Mouse (Mus musculus) liver, adult 2 months (tissue): ENCODE measurements around the gene Smyd1. TPM values are rescaled to one million over a fixed set of nuclear protein-coding genes. Genes with fewer than 3 reads are reported as not detected.
A peak's percentile ranks its signal among the peaks of the same experiment; 100 is the strongest.

Experiments used
- DNase-seq: peaks from one replicate; pipeline ENCODE4 v3.0.0-alpha.2; 2011; ENCODE audit warnings: low read depth, low spot score; ENCODE audit errors: extremely low read depth
- H3K27ac ChIP-seq: fragments of 200-500 bp; replicated peaks from 2 replicates; pipeline ENCODE4 v1.5.1; 2012; ENCODE audit warnings: low read depth, mild to moderate bottlenecking, control low read depth, inconsistent platforms, low read length; ENCODE audit not compliant: insufficient read depth
- H3K27me3 ChIP-seq: fragments of 200-500 bp; 2 replicates; pipeline ENCODE4 v1.6.1; 2012; ENCODE audit warnings: mild to moderate bottlenecking, moderate library complexity, low read length, inconsistent platforms; ENCODE audit not compliant: control insufficient read depth, insufficient read depth
- H3K36me3 ChIP-seq: fragments of 200-500 bp; 2 replicates; pipeline ENCODE4 v1.6.1; 2012; ENCODE audit warnings: low read length, inconsistent platforms; ENCODE audit not compliant: control insufficient read depth, insufficient read depth
- H3K4me1 ChIP-seq: fragments of 200-500 bp; 2 replicates; pipeline ENCODE4 v1.6.1; 2011; ENCODE audit warnings: low read length; ENCODE audit not compliant: control insufficient read depth, insufficient read depth
- H3K4me3 ChIP-seq: fragments of 200-500 bp; 2 replicates; pipeline ENCODE4 v1.5.1; 2011; ENCODE audit warnings: low read depth, mild to moderate bottlenecking, control low read depth, low read length, moderate library complexity; ENCODE audit not compliant: insufficient read depth
- H3K79me2 ChIP-seq: fragments of 200-500 bp; 2 replicates; pipeline ENCODE4 v1.6.1; 2012; ENCODE audit warnings: inconsistent platforms, mild to moderate bottlenecking, low read length, moderate library complexity; ENCODE audit not compliant: control insufficient read depth, insufficient read depth
- H3K9ac ChIP-seq: fragments of 200-500 bp; 2 replicates; pipeline ENCODE4 v1.6.1; 2012; ENCODE audit warnings: low read depth, mild to moderate bottlenecking, control low read depth, inconsistent platforms, low read length
- CTCF ChIP-seq: fragments of 200-500 bp; IDR thresholded peaks from 2 replicates; pipeline ENCODE4 v1.5.1; 2011; ENCODE audit warnings: low read depth, low read length, control low read depth
- POLR2A ChIP-seq: fragments of 200-500 bp; IDR thresholded peaks from 2 replicates; pipeline ENCODE4 v1.6.1; 2011; ENCODE audit warnings: low read length, control low read depth; ENCODE audit not compliant: insufficient read depth; ENCODE audit errors: extremely low read depth
- WGBS: fragments of 180-500 bp; shearing (Covaris S2); methylation state at CpG from one replicate; pipeline ENCODE4 v1.1.7; 2018; 5-methylcytosine and 5-hydroxymethylcytosine counted together
- polyA plus RNA-seq: library from polyadenylated mRNA; depleted of rRNA; stranded (reverse); fragments of >200 nt; gene quantifications from 2 replicates; pipeline ENCODE4 v1.2.3, GENCODE M21; 2012
- total RNA-seq: library from RNA; depleted of rRNA; stranded (reverse); fragments of >200 nt; gene quantifications from 2 replicates; pipeline ENCODE4 v1.2.3, GENCODE M21; 2014

Smyd1 gene
- total and polyA plus RNA-seq, 2 experiments = 1.5 to 3.7 TPM

GRCm38 (mm10) chr6:71322491-71322921 is 473 bp upstream of the Smyd1 start, which contains the start of gene Cd8b1:
Gene Cd8b1, plus strand, starts transcription at chr6:71322788.
- no peaks in the 10 kb centered on the region for H3K79me2 ChIP-seq
- WGBS = 82% methylated on average over 7 of the region's 7 CpGs
- H3K4me1 ChIP-seq = no peaks in the 10 kb centered on the region
- no peak within 1 kb of the TSS for H3K4me3 ChIP-seq
- H3K27ac ChIP-seq = no peak within 1 kb of the TSS
- H3K27me3 ChIP-seq = no peaks in the 10 kb centered on the region
- no peak within 1 kb of the TSS for H3K9ac ChIP-seq
- H3K36me3 ChIP-seq = no peaks in the 10 kb centered on the region
- TF ChIP-seq CTCF (no peak), POLR2A (no peak)
- DNase-seq = no peak

DNA sequence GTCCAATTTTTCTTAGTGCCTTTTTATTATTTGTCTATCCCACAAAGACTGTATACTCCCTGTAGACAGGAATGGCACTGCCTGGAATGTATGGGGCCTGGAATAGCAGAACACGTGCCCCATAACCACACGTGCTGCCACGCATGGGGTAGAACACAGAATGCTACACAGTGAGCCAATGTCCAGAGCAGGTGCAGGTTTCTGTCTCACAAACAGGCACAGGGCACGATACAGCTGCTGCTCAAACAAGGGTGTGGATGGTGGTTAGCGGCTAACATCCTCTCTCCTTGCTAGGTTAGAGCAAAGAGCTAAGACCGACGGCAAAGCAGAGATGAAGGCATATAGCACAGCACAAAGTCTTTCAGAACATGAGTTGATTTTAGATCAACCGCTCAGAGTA is 14.5 kb downstream of the Smyd1 start:
- H3K79me2 ChIP-seq = no peaks in the 10 kb centered on the region
- no peaks in the 10 kb centered on the region for H3K36me3 ChIP-seq
- no peak overlapping the region for H3K4me3 ChIP-seq
- WGBS = 85% methylated on average over 8 of the region's 8 CpGs
- DNase-seq = no peak
- H3K4me1 ChIP-seq = no peaks in the 10 kb centered on the region
- H3K27ac ChIP-seq = no peak overlapping the region
- H3K9ac ChIP-seq = no peak overlapping the region
- TF ChIP-seq POLR2A = no peak
- TF ChIP-seq CTCF = no peak
- peaks cover 2% of the 10 kb centered on the region; the same call in 1 of the 2 replicates for H3K27me3 ChIP-seq

DNA sequence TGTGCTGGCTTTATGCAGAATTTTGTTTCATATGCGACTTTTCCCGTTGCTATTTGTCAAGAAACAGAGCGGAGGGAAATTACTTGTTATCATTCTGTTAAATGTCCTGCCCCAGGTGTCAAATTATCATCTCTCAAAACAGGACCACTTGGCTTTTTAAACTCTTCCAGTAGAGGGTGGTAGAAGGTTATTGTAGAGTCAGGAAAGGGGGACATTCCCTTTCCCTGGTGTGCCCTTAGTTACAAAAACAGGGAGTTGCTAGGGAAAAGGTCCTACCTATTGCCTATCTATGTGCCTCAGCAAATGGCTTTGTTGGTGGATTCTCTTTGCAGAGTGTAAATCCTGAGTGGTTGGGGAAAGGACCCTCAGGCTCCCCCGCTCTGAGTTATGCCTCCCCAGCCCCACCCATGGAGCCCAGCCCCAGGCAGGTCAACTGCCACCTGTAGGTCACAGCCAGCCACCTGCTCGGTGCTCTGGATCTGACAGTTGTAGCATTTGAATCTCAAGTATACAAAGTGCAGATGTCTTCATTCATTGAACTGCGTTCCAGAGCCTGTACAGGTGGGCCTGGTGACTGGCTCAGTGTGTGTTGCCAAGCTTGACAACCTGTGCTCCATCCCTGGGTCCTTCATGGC is 19.8 kb downstream of the Smyd1 start:
- WGBS = 72% methylated on average over 6 of the region's 6 CpGs
- Histone ChIP-seq H3K27me3 (no peaks in the 10 kb centered on the region), H3K4me3 (no peak overlapping the region), H3K9ac (no peak overlapping the region), H3K36me3 (no peaks in the 10 kb centered on the region), H3K27ac (no peak overlapping the region), H3K79me2 (no peaks in the 10 kb centered on the region), H3K4me1 (no peaks in the 10 kb centered on the region)
- TF ChIP-seq POLR2A = no peak
- no peak for TF ChIP-seq CTCF
- no peak for DNase-seq

- H3K4me1 ChIP-seq = no peaks in the 10 kb centered on the region
- no peaks in the 10 kb centered on the region for H3K36me3 ChIP-seq
- TF ChIP-seq POLR2A (no peak), CTCF (peak; percentile 77)
- no peak overlapping the region for H3K4me3 ChIP-seq
- no peaks in the 10 kb centered on the region for H3K27me3 ChIP-seq
- WGBS = 70% methylated on average over 3 of the region's 3 CpGs
- H3K79me2 ChIP-seq = no peaks in the 10 kb centered on the region
- no peak overlapping the region for H3K27ac ChIP-seq
- H3K9ac ChIP-seq = no peak overlapping the region
- peak; percentile 15 for DNase-seq
Observed at GRCm38 (mm10) chr6:71298751-71299150, 23.3 kb downstream of the Smyd1 start.

- DNase-seq = no peak
- TF ChIP-seq POLR2A (no peak), CTCF (no peak)
- H3K4me3 ChIP-seq = no peak overlapping the region
- H3K79me2 ChIP-seq = no peaks in the 10 kb centered on the region
- H3K36me3 ChIP-seq = no peaks in the 10 kb centered on the region
- H3K4me1 ChIP-seq = no peaks in the 10 kb centered on the region
- WGBS = 67% methylated on average over 2 of the region's 2 CpGs
- no peak overlapping the region for H3K27ac ChIP-seq
- no peaks in the 10 kb centered on the region for H3K27me3 ChIP-seq
- H3K9ac ChIP-seq = no peak overlapping the region
Observed at GRCm38 (mm10) chr6:71298051-71298450, 24.0 kb downstream of the Smyd1 start.

- Histone ChIP-seq H3K9ac (no peak overlapping the region), H3K79me2 (no peaks in the 10 kb centered on the region), H3K27ac (no peak overlapping the region), H3K4me1 (no peaks in the 10 kb centered on the region), H3K27me3 (no peaks in the 10 kb centered on the region), H3K36me3 (no peaks in the 10 kb centered on the region), H3K4me3 (no peak overlapping the region)
- no peak for TF ChIP-seq POLR2A
- no peak for TF ChIP-seq CTCF
- no peak for DNase-seq
- 76% methylated on average over 6 of the region's 6 CpGs for WGBS
Observed at GRCm38 (mm10) chr6:71295303-71295702, 26.7 kb downstream of the Smyd1 start.
